Mouse (Mus musculus) liver, postnatal 0 days (tissue): Measurements from ENCODE around the gene Rere.

ENCODE experiments used
- CTCF ChIP-seq: sonication (generic); IDR thresholded peaks from 2 replicates; pipeline ENCODE4 v1.5.1; 2016; ENCODE audit warnings: antibody characterized with exemption, low read depth
- EP300 ChIP-seq: IDR thresholded peaks from 2 replicates; pipeline ENCODE4 v1.6.1; 2016; ENCODE audit warnings: antibody characterized with exemption, low read depth, mild to moderate bottlenecking

- TF ChIP-seq EP300 (no peak), CTCF (no peak)
These were observed 112.6 kb downstream of the Rere start for GRCm38 (mm10) chr4:150394091-150394490.
